Mouse (Mus musculus): ENCODE measurements around the gene Cux2.

DNA sequence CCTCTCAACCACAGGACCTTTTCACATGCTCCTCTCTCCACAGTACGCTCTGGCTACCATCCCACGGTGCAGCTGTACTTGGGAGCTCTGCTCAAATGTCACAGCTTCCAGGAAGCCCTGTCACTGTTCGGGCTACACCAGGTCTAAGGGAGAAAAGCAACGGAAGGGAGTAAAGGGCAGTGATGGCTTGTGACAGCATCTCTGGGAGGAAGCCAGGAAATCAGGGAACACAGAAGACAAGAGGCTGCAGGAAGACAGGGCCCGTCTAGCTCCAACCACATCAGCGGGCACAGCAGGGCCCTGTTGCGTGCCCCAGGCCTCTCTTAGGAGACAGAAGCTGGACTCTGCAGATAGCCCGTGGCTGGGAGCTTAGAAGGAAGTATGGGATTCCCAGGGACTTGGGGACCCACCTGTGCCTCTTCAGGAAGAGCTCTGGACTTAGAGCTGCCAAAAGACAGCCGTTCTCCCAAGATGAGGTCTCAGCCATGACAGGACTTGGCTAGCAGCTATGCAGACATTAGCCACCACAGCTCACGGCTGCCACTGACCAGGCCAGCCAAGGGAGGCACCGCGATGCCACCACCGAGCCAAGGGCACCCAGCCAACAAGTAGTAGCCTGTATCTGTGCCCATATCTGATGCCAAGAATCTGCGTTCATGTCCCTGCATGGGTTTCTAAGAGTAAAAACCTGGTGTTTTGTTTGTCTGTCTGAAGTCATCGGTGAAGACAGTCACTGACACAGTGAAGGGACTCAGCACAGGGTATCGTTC, 105.7 kb downstream of the Cux2 start:
- TF ChIP-seq EP300 (IDR thresholded peaks at IDR 0.05) = no peak
- no peak for TF ChIP-seq CTCF (IDR thresholded peaks at IDR 0.05)
